Mouse (Mus musculus): ENCODE measurements around the gene Fancg.
"Not testable (repeated sequence)": the region's sequence is repeated elsewhere in the genome, so short reads cannot be mapped to it uniquely, and the experiment has no call there.

- not testable (repeated sequence) for TF ChIP-seq TAL1 (conservative IDR thresholded peaks at IDR 0.05; ENCODE audit: low read depth, low read length); CTCF (IDR thresholded peaks at IDR 0.05; ENCODE audit: low read depth, low read length); POLR2AphosphoS5 (IDR thresholded peaks at IDR 0.05; ENCODE audit: insufficient replicate concordance, low read depth, low read length)
Observed at GRCm38 (mm10) chr4:42980467-42980866, 29.8 kb downstream of the Fancg start.

All from G1E (cell line).